Mouse (Mus musculus) mammary gland, adult 2 months (tissue): Measurements from ENCODE around the gene Prdm12. TPM values are rescaled to one million over a fixed set of nuclear protein-coding genes. Genes with fewer than 3 reads are reported as not detected.

ENCODE experiments used
- polyA plus RNA-seq: library from polyadenylated mRNA; depleted of rRNA; stranded (reverse); fragments of >200 nt; gene quantifications from 2 replicates; pipeline ENCODE4 v1.2.3, GENCODE M21; 2012; ENCODE audit warnings: low replicate concordance; rRNA removed

The Prdm12 gene
- not detected in 2 replicates for polyA plus RNA-seq

DNA sequence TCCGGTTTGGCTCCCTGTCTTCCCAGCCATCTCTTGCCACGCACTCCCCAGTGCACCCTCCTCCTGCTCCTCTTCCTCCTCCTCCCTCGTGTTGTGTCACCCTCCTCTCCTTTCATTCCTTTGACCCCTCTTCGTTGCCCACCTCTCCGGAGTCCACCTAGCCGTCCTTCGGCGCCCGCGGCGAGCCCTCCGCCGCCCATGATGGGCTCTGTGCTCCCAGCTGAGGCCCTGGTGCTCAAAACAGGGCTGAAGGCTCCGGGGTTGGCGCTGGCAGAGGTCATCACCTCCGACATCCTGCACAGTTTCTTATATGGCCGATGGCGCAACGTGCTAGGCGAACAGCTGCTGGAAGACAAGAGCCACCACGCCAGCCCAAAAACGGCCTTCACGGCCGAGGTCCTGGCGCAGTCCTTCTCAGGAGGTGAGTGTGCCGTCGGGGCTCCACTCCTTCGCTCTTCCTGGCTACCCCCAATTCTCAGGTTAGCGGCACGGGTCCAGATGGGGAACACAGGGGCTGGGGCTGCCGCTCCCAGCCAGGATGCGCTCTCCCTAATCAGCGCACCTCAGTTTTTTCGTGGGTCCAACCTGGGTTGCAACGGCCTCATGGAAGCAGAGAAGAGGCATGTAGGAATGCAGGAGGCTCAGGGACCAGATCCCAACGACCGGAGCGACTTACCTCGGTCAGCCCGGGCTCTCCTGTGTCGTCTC, at the start of gene Prdm12:
TSS of gene Prdm12 (plus strand) at position 137 of the 708 bp plus-strand sequence.

DNA sequence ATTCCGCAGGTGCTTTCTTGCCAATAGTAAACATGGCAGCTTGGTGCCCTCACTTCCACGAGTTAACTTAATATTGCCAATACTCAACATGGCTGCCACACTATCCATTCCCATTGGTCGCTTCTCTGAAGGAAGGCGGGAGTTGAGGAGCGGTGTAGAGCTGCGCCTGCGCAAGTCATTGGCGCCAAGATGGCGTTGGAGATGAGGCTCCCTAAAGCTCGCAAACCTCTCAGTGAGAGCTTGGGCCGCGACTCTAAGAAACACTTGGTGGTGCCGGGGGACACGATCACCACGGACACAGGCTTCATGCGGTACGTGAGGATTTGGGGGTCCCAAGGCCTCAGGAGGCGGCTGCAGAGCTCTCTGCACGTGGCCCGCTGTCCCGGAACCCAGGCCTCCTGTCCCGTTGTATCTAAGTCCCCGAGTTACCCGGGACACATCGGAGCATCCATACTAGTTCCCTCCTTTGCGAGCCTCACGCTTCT, 30.8 kb downstream of the Prdm12 start, which contains the start of gene Exosc2:
TSS of gene Exosc2 (plus strand) at position 165 of the 485 bp plus-strand sequence.

DNA sequence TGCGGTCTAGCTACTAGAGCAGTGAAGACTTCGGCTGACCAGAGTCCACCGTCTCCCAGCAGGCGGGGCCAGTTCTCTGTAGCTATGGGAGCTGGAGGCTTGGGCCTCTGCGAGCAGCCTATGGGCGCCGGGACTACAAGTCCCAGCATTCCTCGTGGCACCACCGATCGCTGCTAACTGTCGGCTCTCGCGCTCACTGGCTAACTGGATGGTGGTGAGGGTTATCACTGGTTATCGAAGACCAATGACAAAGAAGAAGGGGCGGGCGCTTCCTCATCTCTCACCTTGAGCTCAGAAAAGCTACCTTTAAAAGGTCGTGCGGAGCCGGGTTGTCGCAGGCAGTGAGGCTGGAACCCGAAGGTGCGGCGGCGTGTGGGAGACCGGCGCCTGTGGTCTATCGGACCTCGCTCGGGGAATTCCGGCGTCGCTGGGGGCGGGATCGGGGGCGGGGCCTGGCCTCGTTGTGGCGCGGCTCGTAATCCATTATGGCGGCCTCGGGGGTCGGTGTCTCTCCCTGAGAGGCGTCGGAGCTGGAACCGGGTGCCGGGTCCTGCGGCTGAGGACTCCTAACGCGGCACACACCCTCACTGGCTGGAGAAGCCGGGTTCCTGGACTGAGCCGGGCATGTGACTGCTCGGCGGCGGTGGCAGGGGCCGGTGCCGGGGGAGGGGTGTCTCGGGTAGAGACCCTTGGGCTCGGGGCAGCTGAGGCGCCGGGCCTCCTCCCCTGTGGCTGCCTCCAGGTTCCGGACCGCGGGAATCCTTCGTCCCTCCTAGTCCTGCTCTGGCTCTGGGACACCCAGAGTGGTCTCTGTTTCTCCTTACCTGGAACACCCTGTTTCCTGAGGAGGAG, 48.5 kb downstream of the Prdm12 start, which contains the start of gene Abl1:
TSS of gene Abl1 (plus strand) at position 303 of the 852 bp plus-strand sequence.

Other genes starting within 250 kb of the Prdm12 start
- 15.4 and 22.2 TPM in 2 replicates for gene Ass1, start 169.8 kb upstream of the Prdm12 start, polyA plus RNA-seq
- 13.6 and 44.9 TPM in 2 replicates for gene Fubp3, start 67.4 kb upstream of the Prdm12 start, polyA plus RNA-seq
- 8.6 and 13.3 TPM in 2 replicates for gene Exosc2, start 30.7 kb downstream of the Prdm12 start, polyA plus RNA-seq
- gene Abl1, start 48.3 kb downstream of the Prdm12 start, polyA plus RNA-seq, result 52.8 and 60.6 TPM in 2 replicates
- gene Qrfp, start 170.5 kb downstream of the Prdm12 start, polyA plus RNA-seq, result 0.37 and 0.88 TPM in 2 replicates
- gene Fibcd1, start 206.0 kb downstream of the Prdm12 start, polyA plus RNA-seq, result 0.14 and 0.35 TPM in 2 replicates
- gene Lamc3, start 247.3 kb downstream of the Prdm12 start, polyA plus RNA-seq, result 21.2 and 29.6 TPM in 2 replicates